Mouse (Mus musculus) G1E (cell line): ENCODE data around the gene Gpr18. TPM values are rescaled to one million over a fixed set of nuclear protein-coding genes. Genes with fewer than 3 reads are reported as not detected.

Source experiments
- ATAC-seq: 2 replicates; pipeline ENCODE4 v1.8.0; 2016; ENCODE audit warnings: mild to moderate bottlenecking; ENCODE audit not compliant: insufficient number of reproducible peaks, poor library complexity, low FRiP score, severe bottlenecking; ENCODE audit errors: extremely low read depth
- DNase-seq: peaks from one replicate; pipeline ENCODE4 v3.0.0; 2012; ENCODE audit warnings: low spot score
- H3K27me3 ChIP-seq: 2 replicates; pipeline ENCODE4 v1.6.1; 2012; ENCODE audit warnings: mild to moderate bottlenecking, low read length, inconsistent platforms; ENCODE audit not compliant: insufficient read depth
- H3K36me3 ChIP-seq: replicated peaks from 2 replicates; pipeline ENCODE3; 2012; ENCODE audit warnings: mild to moderate bottlenecking, inconsistent platforms
- H3K4me1 ChIP-seq: 2 replicates; pipeline ENCODE4 v1.6.1; 2012; ENCODE audit warnings: low read depth, low read length, inconsistent platforms, mixed read lengths; ENCODE audit not compliant: insufficient read depth
- H3K4me3 ChIP-seq: 2 replicates; pipeline ENCODE4 v1.5.1; 2012; ENCODE audit warnings: low read depth, mild to moderate bottlenecking, inconsistent platforms, low read length, moderate library complexity, mixed read lengths
- H3K9me3 ChIP-seq: replicated peaks from 2 replicates; pipeline ENCODE4 v1.6.1; 2012; ENCODE audit warnings: inconsistent platforms
- CTCF ChIP-seq: IDR thresholded peaks from 2 replicates; pipeline ENCODE4 v1.5.1; 2012; ENCODE audit warnings: low read depth, low read length, inconsistent platforms, mixed read lengths
- GATA1 ChIP-seq: IDR thresholded peaks from 2 replicates; pipeline ENCODE4 v1.6.1; 2012; ENCODE audit warnings: borderline replicate concordance, low read length, inconsistent platforms, mixed read lengths
- GATA2 ChIP-seq: IDR thresholded peaks from 2 replicates; pipeline ENCODE4 v1.6.1; 2012; ENCODE audit warnings: low read depth, low read length, inconsistent platforms, borderline replicate concordance
- POLR2AphosphoS5 ChIP-seq: IDR thresholded peaks from 2 replicates; pipeline ENCODE4 v1.6.1; 2012; ENCODE audit warnings: low read depth, low read length, inconsistent platforms; ENCODE audit not compliant: insufficient replicate concordance
- TAL1 ChIP-seq: conservative IDR thresholded peaks from 2 replicates; pipeline ENCODE4 v1.6.1; 2012; ENCODE audit warnings: low read depth, low read length, inconsistent platforms, mixed read lengths
- polyA plus RNA-seq: library from polyadenylated mRNA; stranded (reverse); fragments of >175 nt; gene quantifications from 2 replicates; pipeline ENCODE4 v1.2.3, GENCODE M21; 2012
- total RNA-seq, 2 experiments: library from RNA; stranded (forward) in 1 of 2; stranded (reverse) in 1 of 2; fragments of 200-1000 nt in 1 of 2; fragments of >200 nt in 1 of 2; fragmentation: Nextera tagmentation in 1 of 2; gene quantifications; 2 replicates each; pipeline ENCODE4 v1.2.3; 2014 to 2017

The Gpr18 gene
- total RNA-seq (2014; fragmentation: Nextera tagmentation) (not detected in 2 replicates), total RNA-seq (2017) (0.12 and 0.27 TPM in 2 replicates), polyA plus RNA-seq (not detected in 2 replicates)

DNA sequence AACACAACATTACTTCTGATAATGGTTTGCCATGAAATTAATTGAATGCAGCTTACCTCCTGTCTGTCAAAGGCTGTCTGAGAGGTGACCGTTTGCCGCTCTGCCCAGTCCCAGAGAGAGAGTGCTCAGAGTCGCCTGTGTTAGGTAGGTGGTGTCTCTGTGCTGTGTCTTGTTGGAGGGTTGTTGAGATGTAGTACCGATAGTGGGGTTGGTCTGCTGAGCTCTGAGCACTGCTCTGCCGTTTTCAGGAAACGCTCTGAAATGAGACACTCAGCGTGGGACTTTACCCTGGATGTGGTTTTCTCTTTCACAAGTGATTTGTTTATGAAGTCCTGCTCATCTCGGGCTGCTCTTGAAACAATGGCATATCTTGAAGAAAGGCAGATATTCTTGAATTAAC is at the start of gene Gpr18:
TSS of gene Gpr18 (minus strand) at position 161 of the 400 bp plus-strand sequence.
- Histone ChIP-seq H3K27me3 (no peaks in the 10 kb centered on the region), H3K9me3 (no peaks in the 10 kb centered on the region), H3K36me3 (peaks cover 78% of the 10 kb centered on the region), H3K4me3 (no peak within 1 kb of the TSS), H3K4me1 (no peaks in the 10 kb centered on the region)
- TF ChIP-seq TAL1 (no peak), GATA1 (no peak), POLR2AphosphoS5 (no peak), CTCF (no peak), GATA2 (no peak)
- no peak for ATAC-seq
- no peak for DNase-seq

DNA sequence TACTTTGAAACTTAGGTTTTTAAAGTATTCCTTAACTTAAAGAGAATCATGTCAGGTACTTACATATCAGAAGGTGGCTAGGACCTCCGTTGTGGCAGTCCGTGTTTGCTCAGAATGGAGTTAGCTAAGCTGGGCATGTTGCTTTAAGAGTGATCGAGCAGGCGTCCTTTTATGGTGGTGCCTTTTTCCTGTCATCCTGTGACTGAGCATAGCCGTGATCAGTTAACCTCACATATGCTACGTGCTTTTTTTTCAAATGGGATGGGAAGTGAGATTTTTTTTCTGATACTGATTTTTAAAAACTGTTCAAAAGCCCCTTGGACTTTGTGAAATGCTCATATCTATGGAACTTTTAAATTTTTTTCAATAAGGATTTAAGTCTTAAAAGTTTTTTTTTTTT is 49.4 kb upstream of the Gpr18 start, which contains the start of gene Gpr183:
TSS of gene Gpr183 (minus strand) at position 206 of the 400 bp plus-strand sequence.
- H3K4me3 ChIP-seq = no peak within 1 kb of the TSS
- TF ChIP-seq GATA1 (no peak), POLR2AphosphoS5 (no peak), CTCF (no peak), GATA2 (no peak), TAL1 (no peak)
- peaks cover 53% of the 10 kb centered on the region for H3K36me3 ChIP-seq
- DNase-seq = no peak
- H3K27me3 ChIP-seq = no peaks in the 10 kb centered on the region
- peaks cover 25% of the 10 kb centered on the region for H3K4me1 ChIP-seq
- no peaks in the 10 kb centered on the region for H3K9me3 ChIP-seq
- no peak; the same call in 1 of the 2 replicates for ATAC-seq

DNA sequence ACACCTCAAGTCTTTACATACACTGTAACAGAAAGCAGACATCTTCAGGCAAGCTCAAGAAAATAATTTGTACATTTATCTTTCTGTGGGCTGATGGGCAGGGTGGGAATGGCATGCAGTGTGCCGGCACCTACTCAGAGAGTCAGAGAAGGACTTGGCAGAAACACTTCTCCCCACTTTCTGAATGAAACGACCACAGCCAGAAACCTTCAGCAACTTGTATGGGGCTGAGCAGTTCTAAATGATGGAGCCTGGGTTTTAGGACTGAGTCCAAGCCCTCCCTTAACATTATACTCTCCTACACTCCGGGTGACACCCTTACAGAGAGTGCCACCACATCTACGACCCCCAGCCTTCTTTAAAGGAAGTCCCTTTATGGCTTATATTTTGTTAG is 48.4 kb upstream of the Gpr18 start:
- H3K4me3 ChIP-seq = no peak overlapping the region
- peaks cover 45% of the 10 kb centered on the region for H3K36me3 ChIP-seq
- H3K4me1 ChIP-seq = peaks cover 20% of the 10 kb centered on the region
- TF ChIP-seq GATA2 (no peak), CTCF (no peak), GATA1 (no peak), POLR2AphosphoS5 (no peak), TAL1 (no peak)
- ATAC-seq (no peak), DNase-seq (no peak)
- no peaks in the 10 kb centered on the region for H3K27me3 ChIP-seq
- H3K9me3 ChIP-seq = no peaks in the 10 kb centered on the region

DNA sequence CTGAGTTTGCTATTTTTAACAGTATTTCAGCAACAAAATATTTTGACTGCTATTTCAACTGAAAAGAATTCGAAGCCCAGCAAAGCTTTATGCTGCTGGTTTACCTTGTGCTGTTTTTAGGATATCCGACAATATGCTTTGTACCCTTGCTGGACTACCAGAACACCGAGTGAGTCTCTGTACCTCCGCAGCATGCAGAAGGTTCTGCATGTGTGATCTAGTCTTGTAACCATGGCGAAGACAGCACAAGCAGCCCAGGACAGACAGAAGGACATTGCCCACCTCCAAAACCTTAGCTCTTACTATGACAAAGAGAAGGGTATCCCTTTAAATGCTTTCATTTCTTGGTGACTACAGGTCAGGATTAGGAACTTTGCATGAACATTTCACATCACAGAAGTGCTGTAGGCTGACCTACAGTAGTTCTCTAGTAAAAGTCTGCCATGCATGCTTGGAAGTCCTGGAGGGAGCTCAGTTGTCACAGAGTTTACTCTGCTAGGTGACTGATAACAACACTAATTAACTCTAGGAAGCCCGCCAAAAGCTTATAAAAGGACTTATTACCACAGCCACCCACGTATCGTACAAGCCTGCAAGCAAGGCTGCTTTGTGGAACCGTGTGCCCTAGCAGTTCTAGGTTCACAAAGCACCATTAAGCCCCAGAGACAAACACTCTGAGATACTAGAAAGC is 47.8 kb upstream of the Gpr18 start:
- Histone ChIP-seq H3K4me1 (peaks cover 25% of the 10 kb centered on the region), H3K27me3 (no peaks in the 10 kb centered on the region), H3K9me3 (no peaks in the 10 kb centered on the region), H3K36me3 (peaks cover 49% of the 10 kb centered on the region), H3K4me3 (no peak overlapping the region)
- TF ChIP-seq GATA2 (no peak), CTCF (no peak), GATA1 (no peak), POLR2AphosphoS5 (no peak), TAL1 (no peak)
- ATAC-seq (no peak), DNase-seq (no peak)

DNA sequence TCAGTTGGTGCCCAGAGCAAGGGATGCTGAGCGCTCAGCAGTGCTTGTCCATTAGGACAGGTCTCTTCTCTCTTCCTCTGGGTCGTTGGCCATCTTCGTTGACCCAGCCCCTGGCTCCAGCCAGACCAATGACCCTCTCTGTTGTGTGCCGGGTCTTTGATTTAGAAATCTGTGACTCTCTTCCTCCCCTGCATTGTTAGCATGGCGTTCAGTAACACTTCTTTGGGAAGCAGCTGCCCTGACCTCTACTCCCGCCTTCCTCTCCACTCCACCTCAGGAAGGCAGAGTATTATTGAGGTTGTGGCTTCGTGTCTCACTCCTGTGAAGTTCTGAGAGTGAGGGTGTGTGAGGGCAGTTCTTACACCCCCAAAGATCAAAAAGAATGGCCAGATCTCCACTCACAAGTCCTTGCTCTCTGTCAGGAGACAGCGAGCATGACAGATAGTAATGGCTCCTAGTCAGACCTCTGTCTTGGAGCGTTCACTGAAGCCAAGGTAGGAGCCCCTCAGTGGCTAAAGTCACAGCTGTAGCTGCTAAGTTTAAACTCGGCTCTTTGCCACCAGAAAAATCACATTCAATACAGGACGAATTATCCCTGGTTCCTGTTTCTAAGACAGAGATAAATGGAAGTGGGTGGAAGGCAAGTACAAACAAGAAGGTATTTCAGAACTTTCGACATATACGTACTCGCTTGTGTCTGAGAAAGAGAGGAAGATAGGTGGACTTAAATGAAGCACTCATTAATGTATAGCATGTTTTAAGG is 46.7 kb upstream of the Gpr18 start:
- DNase-seq (no peak), ATAC-seq (no peak)
- TF ChIP-seq TAL1 = no peak
- no peak for TF ChIP-seq GATA2
- Histone ChIP-seq H3K9me3 (no peaks in the 10 kb centered on the region), H3K4me3 (no peak overlapping the region), H3K27me3 (no peaks in the 10 kb centered on the region), H3K4me1 (peaks cover 35% of the 10 kb centered on the region), H3K36me3 (peaks cover 44% of the 10 kb centered on the region)

DNA sequence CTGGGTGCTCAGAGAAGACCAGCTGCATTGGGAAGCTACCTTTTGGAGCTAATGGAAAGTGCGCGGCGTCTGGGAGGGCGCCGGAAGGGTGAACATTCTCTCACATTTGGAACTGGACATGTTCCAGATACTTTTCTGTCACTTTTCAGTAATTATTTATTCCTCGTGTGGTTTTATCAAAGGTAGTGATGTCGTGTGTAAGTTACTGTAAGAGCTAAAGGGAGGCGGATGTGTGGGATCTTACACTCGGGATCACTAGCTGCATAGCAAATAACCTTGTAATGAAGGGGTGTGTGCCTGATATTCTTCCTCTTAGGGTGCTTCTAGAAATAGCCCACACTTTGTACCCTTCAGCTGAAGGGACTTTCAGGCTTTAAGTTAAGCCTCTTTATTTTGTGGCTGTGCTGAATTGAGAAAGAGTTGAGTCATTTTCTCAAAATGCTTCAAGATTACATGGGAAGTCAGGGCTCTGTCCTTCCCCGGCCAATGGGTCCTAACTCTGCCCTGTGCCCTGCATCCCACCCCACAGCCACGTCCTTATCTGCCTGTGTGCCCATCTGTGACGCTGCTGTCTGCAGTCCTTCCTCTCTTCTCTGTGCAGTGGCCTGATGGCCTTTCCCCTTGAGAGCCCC is 46.0 kb upstream of the Gpr18 start:
- ATAC-seq (no peak), DNase-seq (no peak)
- no peak overlapping the region for H3K4me3 ChIP-seq
- H3K4me1 ChIP-seq = peaks cover 40% of the 10 kb centered on the region
- H3K36me3 ChIP-seq = peaks cover 44% of the 10 kb centered on the region
- no peaks in the 10 kb centered on the region for H3K9me3 ChIP-seq
- TF ChIP-seq CTCF (no peak), TAL1 (no peak)
- no peaks in the 10 kb centered on the region for H3K27me3 ChIP-seq
